Mouse (Mus musculus) adipose tissue, adult 10 weeks (tissue): ENCODE results near the gene Tespa1. TPM values are rescaled to one million over a fixed set of nuclear protein-coding genes. Genes with fewer than 3 reads are reported as not detected.

Experiments
- polyA plus RNA-seq: library from polyadenylated mRNA; stranded (reverse); fragments of 350-450 nt; fragmentation: Illumina TruSeq; extraction: RNeasy Lipid Tissue Mini Kit (QIAGEN cat#74804); gene quantifications from one replicate; pipeline ENCODE4 v1.2.3, GENCODE M21; 2014; ENCODE audit warnings: low read depth, low replicate concordance

Gene Tespa1
- polyA plus RNA-seq = 0.84 TPM

GRCm38 (mm10) chr10:130322637-130323036 is at the start of gene Tespa1:
TSS of gene Tespa1 (plus strand) at chr10:130322870.

GRCm38 (mm10) chr10:130280066-130280465 is 42.6 kb upstream of the Tespa1 start, which contains the start of gene Neurod4:
TSS of gene Neurod4 (minus strand) at chr10:130280240.

GRCm38 (mm10) chr10:130394232-130394631 is 71.6 kb downstream of the Tespa1 start, which contains the start of gene Vmn2r84:
TSS of gene Vmn2r84 (minus strand) at chr10:130394332.

Other genes with a start within 250 kb of the Tespa1 start
- not detected for gene Olfr823, start 207.5 kb upstream of the Tespa1 start, polyA plus RNA-seq
- gene Olfr824, start 192.9 kb upstream of the Tespa1 start, polyA plus RNA-seq = not detected
- not detected for gene Olfr825, start 156.1 kb upstream of the Tespa1 start, polyA plus RNA-seq
- gene Olfr826, start 138.7 kb upstream of the Tespa1 start, polyA plus RNA-seq = not detected
- not detected for gene Olfr827, start 108.5 kb upstream of the Tespa1 start, polyA plus RNA-seq
- not detected for gene Neurod4, start 42.6 kb upstream of the Tespa1 start, polyA plus RNA-seq
- gene Vmn2r84, start 71.5 kb downstream of the Tespa1 start, polyA plus RNA-seq = not detected
- gene Vmn2r85, start 106.8 kb downstream of the Tespa1 start, polyA plus RNA-seq = not detected
- gene Vmn2r86, start 133.2 kb downstream of the Tespa1 start, polyA plus RNA-seq = not detected
- gene Vmn2r87, start 174.5 kb downstream of the Tespa1 start, polyA plus RNA-seq = not detected